Mouse (Mus musculus) lung, postnatal 14 days (tissue): ENCODE results near the gene Marveld1.

Source experiments
- DNase-seq: peaks from one replicate; pipeline ENCODE4 v3.0.0; 2021

Marveld1 gene

DNA sequence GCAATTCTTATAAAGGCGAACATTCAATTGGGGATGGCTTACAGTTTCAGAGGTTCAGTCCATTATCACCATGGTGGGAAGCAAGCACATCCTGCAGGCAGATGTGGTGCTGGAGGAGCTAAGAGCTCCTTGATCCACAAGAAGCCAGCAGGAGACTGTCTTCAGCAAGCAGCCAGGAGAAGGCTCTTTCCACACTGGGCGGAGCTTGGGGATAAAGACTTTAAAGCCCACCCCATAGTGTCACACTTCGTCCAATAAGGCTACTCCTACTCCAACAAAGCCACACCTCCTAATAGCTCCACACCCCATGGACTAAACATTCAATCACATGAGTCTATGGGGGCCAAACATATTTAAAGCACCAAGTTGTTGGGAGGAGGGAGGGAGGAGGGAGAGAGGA lies 5.2 kb upstream of the Marveld1 start:
- DNase-seq: no peak

DNA sequence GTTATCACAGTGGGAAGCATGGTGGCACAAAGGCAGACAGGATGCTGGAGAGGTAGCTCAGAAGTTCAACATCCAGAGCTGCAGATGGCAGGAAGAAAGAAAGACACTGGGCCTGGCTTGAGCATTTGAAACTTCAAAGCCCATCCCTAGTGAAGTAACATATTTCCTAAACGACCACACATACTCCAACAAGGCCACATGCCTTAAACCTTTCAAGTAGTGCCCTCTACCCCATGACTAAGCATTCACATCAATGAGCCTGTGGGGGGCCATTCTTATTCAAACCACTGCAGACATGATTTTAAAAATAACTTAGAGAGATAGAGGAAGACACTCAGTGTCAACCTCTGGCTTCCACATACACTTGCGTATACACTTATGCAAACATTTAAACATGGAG lies 4.4 kb upstream of the Marveld1 start:
- no peak for DNase-seq

DNA sequence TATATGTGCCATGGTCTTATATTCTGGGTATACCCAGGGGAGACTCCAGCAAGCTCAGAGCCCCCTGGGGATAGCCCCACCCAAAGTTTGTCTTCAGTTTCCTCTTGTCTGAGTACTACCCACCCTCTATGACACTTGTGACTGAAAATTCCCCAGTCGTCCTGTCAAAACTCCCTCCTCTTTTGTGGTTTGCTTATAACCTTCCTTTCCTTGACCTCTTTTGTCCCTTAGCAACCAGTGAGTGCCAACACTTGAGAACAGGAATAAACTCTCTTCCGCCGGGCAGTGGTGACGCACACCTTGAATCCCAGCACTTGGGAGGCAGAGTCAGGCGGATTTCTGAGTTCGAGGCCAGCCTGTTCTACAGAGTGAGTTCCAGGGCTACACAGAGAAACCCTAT lies 3.1 kb upstream of the Marveld1 start:
- no peak for DNase-seq

DNA sequence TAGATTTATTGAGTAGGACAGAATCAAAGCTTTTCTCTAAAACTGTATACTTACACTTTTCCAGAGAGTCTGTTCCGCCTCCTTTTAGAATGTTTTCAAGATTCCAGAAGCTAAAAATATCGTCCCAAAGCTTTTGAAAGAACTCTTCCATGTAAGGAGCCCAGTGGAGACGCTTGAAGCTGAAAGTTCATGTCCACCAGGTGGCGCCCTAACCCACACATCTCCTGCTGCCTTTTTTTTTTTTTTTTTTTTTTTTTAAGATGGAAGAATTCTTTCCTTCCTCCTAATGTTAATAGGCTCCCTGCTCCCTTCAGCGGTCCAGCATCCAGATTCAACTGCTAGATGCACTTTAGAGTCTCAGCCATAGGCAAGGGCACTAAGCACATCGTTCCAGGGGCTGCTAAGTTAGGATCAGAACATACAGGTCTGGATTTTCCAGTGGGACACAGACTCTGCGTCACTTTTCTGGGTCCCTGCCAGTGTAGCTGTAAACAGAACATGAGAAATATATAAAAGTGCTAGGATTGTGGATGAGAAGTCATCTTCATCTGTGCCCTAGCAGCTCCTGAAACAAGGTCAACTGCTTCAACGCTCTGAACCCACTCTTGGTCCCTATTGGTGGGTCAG lies 2.5 kb upstream of the Marveld1 start:
- peak; percentile 94 for DNase-seq

DNA sequence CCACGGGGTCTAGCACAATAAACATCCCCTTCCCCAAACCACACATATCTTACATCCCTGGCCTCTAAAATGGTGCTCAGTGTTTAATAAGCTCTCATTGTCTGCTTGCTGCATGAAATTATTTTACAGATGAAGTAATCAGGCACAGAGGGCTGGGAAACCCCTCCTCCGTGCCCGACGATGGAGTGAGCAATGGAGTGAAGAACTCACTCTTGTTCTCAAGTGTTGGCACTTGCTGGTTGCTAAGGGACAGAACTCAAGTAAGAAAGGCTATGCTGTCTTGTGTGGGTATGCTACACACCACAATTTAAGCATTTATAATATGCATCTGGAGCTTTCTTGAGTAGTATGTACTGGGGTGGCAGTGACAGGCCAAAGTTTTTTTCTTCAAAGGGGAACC lies 2.0 kb upstream of the Marveld1 start:
- peak; percentile 42 for DNase-seq

DNA sequence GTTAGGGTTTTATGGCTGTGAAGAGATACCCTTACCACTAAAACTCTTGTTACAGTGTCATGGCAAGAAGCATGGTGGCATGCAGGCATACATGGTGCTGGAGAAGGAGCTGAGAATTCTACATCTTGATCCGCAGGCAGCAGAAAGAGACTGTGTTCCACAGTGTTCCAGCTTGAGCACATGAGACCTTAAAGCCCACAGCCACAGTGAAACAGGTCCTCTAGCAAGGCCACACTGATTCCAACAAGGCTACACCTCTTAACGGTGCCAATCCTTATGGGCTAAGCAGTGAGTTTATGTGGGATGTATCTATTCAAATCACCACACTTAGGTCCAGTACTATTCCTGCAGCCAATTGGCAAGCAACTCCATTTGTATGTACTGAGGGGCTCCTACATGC lies 1.5 kb upstream of the Marveld1 start:
- no peak for DNase-seq

DNA sequence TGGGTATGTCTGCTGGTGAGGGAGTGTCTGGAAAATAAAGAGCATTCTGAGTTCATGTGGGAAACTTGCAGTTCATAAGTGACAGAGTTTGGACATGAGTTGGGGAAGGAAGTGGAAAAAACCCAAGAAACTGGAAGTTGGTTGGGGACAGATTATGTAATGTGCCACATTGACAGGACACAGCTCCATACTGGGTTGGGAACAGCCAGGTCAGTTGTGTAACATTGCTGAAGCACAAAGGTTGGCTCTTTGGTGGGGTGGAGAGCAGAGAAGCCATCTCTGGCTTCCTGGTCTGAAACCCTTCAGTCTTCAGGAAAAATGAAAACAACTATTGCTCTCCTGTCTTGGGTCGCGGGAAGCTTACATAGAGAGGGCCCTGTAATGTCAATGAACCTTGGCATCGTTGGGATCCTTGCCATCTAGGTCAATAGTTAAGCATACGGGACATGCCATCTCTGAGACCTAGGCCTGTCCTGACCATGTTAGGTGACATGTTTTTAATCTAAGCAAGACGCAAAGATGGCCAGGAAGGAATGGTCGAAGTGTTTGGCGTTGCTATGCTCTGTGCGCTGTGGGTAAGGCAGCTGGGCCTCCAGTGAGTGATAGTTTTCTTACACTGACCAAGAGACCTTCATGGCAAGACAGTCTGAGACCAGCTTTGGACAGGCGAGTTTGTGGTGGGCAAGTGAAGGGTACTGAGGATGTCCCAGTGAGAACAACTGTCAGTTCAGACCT lies 757 bp upstream of the Marveld1 start:
- DNase-seq: peak; percentile 27

DNA sequence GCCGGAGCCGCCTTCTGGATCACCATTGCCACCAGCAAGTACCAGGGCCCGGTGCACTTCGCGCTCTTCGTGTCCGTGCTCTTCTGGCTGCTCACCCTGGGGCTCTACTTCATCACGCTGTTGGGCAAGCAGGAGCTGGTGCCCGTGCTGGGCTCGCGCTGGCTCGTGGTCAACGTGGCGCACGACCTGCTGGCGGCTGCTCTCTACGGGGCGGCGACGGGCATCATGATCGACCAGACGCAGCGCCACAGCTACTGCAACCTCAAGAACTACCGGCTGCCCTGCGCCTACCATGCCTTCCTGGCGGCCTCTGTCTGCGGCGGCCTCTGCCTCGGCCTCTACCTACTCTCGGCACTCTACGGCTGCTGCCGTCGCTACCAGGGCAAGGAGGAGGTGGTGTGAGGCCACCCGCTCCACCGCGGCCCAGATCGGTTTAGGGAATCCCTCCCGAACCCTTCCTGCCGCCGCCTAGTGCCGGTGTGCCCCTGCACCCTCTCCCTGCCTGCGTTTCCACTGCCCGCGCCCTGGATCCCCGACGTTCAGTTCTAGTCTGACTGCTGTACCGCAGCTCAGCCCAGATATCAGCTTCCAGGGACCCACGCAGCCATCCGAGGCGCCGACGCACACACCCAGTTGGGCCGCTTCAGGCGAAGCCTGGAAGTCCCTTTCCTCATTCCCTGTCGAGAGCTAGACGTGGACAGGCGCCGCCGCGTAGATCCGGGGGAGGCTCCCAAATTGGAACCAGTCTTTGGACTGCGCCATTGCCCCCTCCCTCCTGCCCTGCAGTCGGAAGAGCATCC lies 769 bp downstream of the Marveld1 start:
- peak; percentile 72 for DNase-seq

DNA sequence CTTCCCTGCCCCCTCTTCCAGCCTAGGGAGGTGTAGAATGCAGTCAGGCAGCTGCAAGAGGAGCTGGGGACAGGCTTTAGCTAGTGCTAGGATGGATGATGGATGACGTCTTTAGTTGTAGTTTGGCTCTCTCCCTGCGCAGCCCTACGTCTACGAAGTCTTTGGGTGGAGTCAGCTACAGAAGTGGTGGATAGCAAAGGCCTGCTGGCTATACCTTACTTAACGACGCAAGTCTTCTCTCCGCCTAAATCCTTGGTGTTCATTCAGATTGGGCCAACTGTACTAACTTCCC lies 1.3 kb downstream of the Marveld1 start:
- no peak for DNase-seq

DNA sequence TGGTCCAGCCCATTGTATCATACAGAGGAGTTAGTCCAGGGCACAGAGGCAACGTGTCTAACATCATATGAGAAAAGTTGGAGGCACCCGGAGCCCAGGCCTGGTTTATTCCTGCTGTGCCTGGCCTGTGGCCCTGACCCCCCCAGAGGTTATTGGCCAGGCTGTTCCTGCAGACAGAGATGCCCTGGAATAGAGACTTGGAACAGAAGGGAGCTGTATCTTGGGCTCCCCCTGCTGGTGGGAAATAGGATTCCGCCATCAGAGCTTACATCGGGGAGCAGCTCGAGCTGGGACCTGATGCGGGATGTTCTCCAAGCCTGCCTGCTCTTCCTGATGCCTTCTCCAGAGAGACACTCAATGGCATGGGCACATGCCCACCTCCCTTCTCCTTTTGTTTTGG lies 4.8 kb downstream of the Marveld1 start:
- DNase-seq: peak; percentile 91

DNA sequence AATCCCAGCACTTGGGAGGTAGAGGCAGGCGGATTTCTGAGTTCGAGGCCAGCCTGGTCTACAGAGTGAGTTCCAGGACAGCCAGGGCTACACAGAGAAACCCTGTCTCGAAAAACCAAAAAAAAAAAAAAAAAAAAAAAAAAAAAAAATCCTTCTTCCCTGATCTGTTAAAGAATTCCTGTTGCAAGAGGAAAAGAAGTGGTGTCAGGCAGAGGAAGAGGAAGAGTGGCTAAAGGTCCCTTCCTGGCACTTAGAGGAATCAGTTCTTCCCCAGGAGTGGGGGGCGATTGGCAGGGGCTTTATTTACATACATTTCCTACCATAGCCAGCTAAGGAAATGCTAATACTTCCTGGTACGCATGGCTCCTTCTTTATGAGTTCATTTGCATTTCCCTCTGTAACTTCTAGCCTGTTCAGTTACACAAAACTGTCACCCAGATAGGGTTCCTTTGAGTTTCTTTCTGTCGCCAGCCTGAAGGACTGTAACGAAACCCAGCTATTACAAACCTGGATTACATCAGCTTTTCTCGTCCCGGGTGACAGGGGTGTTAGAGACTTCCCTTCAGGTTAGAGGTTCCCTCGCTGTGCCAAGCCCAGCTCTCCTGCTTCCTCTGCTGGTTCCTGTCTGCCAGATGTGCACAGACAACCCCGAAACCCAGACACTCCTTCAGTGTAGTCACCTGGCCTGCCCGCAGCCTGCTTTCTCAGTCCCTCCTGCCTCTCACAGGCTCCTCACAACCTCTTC lies 10.5 kb downstream of the Marveld1 start:
- DNase-seq: no peak

DNA sequence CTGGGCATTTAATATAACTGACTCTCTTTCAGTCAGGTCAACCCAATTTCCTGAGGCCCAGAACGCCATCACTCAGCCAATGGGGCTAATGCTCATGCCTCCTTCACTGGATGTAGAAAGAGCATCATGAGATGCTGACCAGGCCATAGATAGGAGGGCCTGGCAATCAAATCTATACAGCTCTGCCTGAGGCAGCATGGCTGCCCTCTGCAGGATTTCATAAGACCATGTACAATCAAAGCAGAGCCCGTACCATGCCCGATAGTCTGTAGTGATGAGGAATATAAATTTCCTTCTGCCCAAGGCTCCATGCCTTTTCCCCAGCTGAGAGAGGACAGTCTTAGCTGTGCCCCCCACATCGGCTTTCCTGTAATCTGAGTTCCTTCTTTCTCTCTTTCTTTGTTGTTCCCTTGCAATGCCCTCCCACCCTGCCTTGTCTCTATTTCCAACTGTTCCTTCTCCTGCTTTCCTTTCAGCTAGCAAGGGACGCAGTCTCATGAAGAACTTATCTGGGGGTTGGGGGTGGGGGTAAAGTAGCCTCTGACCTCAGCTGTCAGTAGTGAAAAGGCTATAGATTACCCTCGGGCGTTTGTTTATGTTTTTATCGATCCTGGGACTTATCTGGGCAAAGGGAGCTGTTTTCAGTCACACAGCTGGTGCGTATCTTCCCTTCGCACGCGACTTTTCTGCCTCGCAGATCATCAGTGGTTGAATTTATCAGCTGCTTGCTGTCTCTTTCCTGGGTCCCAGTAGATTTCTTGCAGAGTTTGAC lies 11.2 kb downstream of the Marveld1 start:
- DNase-seq: no peak

DNA sequence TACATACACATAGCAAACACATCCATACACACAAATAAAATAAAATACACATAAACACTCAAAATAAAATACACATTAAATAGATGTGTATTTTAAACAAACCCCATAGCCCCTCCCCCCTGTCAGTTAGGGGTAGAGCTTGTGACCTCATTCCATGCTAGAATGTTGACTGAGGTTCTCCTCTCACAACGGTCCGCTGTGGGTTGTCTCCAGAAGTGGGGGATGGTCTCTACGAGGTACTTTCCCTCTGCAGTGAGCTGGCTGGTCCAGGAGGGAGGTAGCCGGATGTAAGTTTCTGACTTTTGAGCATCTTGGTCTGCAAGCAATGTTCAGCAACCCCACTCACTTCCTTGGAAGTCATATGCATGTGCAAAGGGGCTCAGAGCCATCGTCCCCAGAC lies 16.6 kb downstream of the Marveld1 start, which contains the start of gene Zfyve27:
Zfyve27 (plus strand) TSS at position 188 of the 400 bp plus-strand sequence.
- no peak for DNase-seq

DNA sequence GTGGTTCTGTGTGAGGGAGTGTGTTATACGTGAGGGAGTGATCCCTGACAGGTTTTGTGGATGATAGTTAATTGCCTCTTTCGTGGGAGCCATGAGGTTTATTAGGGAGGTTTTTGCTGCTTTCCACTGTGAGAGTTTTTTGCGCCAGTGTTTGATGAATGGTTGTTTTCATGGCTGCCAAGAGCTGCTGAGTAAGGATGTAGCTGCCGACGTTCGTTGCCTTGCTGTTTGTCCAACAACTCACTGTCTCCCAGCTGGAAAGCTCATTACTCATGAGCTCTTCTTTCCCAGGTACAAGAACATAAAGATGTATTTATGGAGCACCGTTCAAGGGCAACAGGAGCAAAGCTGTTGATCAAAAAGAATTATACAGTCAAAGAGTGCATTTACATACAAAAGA lies 17.0 kb downstream of the Marveld1 start:
- no peak for DNase-seq

DNA sequence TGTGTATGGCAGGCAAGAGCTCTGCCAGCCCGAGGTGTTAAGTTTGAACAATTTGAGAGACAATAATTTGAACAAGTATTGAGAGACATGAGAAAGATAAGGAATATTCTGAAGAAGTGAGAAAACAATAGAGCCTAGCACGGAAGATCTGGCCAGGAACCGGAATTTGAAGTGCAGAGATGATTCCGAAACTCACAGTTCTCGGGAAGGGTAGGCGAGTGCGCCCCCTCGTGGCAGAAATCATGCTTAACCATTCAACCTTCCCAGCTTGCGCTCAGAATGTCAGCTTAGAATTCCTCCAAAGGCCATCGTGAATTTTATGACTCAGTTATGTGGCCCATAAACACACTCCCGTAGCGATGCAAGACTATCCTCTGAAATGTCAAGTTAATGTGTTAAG lies 18.9 kb downstream of the Marveld1 start:
- DNase-seq: peak; percentile 96

DNA sequence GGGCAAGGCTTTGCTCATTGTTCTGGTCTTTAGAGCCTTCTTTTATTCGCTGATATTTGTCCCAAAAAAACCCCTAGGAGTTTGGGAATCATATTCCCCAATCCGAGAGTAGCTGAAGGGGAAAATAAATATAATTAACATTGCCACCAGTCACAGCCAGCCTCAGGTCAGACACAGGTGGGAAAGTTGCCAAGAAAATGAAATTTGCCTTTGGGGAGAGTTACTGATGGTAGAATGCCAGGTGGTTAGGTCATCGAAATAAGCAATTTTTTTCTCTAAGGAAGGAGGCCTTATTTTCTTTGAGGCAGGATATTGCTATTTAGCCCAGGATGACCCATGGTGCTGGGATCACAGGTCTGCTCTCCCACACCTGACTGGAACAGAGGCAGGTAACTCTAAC lies 19.6 kb downstream of the Marveld1 start:
- DNase-seq: no peak

DNA sequence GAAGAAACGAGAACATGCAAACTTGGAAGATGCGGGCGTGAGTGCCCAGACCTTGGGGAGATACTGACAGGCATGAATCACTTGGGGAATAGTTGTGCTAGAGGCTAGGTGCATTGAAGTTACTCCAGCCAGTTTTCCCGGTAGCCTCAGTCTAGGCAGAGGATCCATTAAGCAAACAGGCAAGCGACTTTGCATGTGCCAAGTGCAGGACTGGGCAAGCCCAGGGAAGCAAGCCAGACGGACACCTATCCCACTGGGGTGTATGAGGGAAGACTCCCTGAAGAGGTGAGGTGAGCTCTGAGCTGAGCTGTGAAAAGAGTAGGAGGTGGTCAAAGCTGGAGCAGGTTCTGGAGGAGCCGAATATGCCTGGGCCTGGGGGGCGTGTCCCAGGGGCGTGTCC lies 20.3 kb downstream of the Marveld1 start:
- DNase-seq: no peak

DNA sequence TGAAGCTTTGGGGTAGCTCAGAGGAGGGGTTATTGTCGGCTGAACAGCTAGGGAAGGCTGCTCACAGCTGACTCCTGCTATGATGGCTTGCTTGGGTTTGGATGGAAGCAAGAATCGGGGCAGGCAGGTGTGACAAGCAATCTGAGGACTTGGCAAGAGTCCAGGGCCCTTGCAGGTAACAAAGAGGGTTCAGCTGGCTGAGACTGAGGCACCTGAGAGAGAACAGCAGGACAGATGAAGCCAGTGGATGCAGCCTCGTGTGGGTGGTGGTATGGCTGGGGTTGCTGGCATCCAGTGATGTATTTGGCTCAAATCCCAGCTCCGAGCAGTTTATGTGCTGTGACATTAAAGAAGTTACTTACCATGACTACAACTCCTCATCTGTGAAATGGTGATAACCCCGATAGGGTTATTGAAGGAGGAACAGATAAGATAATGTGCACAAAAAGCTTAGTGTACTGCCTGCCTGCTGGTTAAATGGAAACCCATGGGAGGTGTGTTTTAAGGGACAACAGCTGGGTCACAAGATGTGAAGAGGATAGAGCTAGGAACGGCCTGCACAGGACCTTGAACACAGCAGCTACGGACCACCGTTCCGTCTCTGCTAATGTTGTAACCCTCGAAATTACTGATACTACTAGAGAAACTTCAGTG lies 22.2 kb downstream of the Marveld1 start:
- no peak for DNase-seq

DNA sequence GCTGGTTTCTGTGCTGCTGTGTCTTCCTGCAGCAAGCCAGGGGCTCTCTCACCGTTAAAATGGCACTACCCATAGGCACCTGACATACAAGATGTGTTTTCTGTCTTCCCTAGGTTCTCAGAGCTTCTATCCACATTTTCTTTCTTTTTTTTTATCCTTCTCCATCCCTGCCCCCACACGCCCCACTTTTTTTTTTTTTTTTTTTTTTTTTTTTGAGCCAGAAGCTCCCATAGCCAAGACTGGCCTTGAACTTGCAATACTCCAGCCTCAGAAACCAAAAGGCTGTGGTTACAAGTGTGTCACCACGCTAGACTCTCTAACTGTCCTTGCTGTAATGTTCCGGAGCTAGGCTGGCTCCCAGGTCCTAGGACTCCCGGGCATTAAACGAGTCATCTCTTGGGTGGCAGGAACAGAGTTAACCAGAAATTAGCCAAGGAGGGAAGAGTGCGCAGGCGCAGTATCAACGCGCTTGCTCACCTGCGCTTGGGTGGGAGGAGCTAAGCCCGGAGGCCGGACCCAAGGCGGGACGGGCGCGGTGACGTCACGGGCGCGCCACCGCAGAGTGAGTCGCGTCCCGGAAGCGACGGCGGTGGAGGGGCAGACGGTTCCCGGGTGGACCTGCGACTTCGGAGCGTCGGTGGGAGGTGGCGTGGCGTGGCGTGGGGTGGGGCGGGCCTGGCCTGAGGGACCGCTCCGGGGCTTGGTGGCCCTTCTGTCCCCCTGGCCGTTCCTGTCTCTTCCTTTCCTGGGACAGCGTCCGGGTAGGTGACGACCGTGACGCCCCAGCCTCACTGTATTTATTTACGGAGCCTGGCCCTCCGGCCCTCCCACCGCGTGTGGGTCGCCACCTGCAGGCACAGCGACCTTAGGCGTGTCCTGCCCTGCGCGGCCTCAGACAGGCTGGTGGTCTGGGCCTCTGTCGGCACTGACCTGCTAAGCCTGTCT lies 23.1 kb downstream of the Marveld1 start:
- DNase-seq: peak; percentile 93

DNA sequence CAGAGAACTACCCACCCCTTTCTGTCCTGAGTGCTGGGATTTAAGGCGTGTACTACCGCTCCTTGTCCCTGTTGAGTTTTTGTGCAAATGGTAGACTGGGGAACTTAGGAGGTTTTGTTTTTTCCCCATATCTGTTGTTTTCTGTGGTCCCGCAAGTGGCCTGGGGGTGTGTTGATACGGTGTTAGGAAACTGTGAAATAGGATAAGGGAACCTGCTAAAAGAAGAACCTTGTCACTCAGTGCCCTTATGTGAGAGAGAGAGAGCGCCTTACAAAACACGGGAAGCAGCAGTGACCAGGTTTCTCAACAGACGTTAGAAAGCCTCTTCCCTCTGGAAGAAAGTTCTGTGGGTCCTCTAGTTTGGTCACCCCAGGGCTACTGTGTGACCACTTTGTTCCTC lies 29.6 kb downstream of the Marveld1 start:
- DNase-seq: no peak

DNA sequence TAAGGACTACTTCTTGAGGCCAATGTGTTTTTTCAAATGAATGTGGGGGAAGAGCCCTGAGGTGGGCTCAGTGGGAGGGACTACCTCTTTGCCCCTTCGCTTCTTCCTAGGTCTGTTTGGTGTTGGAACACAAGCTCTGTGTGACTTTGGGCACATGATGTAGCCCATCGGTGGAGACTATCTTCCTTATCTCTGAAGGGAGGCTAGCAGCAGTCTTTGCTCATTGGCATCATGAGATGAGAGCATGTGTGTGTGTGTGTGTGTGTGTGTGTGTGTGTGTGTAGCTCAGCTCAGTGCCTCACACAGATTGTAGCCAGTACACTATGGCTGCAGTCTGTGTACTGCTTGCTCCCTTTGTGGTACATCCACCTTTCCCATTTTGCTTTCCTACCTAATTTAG lies 30.3 kb downstream of the Marveld1 start:
- no peak for DNase-seq
